Mouse (Mus musculus): ENCODE results near the gene Spata13.

GRCm38 (mm10) chr14:60773476-60773875 is 139.7 kb downstream of the Spata13 start:
- TF ChIP-seq CTCF (IDR thresholded peaks at IDR 0.05; ENCODE audit: low read depth) (peak; percentile 47), EP300 (IDR thresholded peaks at IDR 0.05; ENCODE audit: low read depth) (no peak)
